Mouse (Mus musculus): ENCODE measurements around the gene Zfr2.

GRCm38 (mm10) chr10:81254886-81255285 lies 21.9 kb downstream of the Zfr2 start:
- no peak for TF ChIP-seq CTCF (IDR thresholded peaks at IDR 0.05; ENCODE audit: low read depth, low read length)
- no peak for TF ChIP-seq TAL1 (conservative IDR thresholded peaks at IDR 0.05; ENCODE audit: low read depth, low read length)
- no peak for TF ChIP-seq GATA2 (IDR thresholded peaks at IDR 0.05; ENCODE audit: borderline replicate concordance, low read depth, low read length)
- no peak for TF ChIP-seq POLR2AphosphoS5 (IDR thresholded peaks at IDR 0.05; ENCODE audit: insufficient replicate concordance, low read depth, low read length)
